Mouse (Mus musculus) G1E-ER4 (cell line): ENCODE data around the gene Med9. TPM values are rescaled to one million over a fixed set of nuclear protein-coding genes. Genes with fewer than 3 reads are reported as not detected.

Experiments used
- GATA1 ChIP-seq: IDR thresholded peaks from one replicate; pipeline ENCODE4 v1.8.0; 2012; ENCODE audit warnings: low read length, inconsistent platforms
- polyA plus RNA-seq: library from polyadenylated mRNA; stranded (reverse); fragments of >175 nt; gene quantifications from 2 replicates; pipeline ENCODE4 v1.2.3, GENCODE M21; 2012

The Med9 gene
- polyA plus RNA-seq, 1 experiment: 98.3 TPM

GRCm38 (mm10) chr11:59965227-59966101 is 17.5 kb downstream of the Med9 start:
- TF ChIP-seq GATA1: no peak

GRCm38 (mm10) chr11:59966102-59966483 is 18.1 kb downstream of the Med9 start:
- TF ChIP-seq GATA1: no peak

- no peak for TF ChIP-seq GATA1
Measured at GRCm38 (mm10) chr11:59967765-59968164, 19.8 kb downstream of the Med9 start.

GRCm38 (mm10) chr11:59970780-59971179 is 22.8 kb downstream of the Med9 start:
- TF ChIP-seq GATA1: no peak

DNA sequence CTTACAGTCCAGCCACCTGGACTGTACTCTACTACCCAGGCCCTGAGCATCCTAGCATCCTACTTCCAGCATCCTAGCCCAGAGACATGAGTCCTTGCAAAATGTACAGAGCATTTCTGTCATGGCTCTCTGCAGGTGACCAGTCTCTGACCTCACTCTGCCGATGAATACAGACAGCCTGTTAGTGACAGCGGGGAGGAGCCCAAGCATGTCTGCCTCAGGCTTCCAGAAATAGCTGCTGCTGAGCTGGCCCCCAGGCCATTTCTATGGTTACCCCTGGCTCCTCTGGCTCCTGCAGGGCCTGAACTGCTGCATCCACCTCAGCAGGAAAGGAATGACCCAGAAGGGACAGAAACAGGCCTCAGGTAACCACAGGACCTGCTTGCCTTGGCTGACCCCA is 23.7 kb downstream of the Med9 start:
- TF ChIP-seq GATA1: no peak

- TF ChIP-seq GATA1: no peak
Measured at GRCm38 (mm10) chr11:59973389-59973788, 25.4 kb downstream of the Med9 start.

- no peak for TF ChIP-seq GATA1
Measured at GRCm38 (mm10) chr11:59975241-59975640, 27.2 kb downstream of the Med9 start.

DNA sequence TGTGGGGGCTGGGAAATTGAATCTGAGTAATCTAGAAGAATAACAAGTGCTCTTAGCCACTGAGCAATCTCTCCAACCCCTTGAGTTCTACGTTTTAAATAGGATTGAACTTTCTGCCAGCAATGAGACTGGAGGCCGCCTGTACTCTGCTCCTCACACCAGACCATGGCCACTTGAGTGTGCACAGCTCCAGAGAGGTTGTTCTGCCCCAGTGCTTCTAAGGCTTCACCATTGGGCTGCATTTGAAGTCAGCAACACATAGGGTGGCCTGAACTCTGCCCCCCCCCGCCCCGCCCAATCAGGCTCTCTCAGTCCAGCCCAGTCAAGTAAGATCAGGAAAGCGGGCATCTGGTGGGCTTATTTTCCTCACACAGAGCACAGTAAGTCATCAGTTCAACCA is 29.8 kb downstream of the Med9 start:
- TF ChIP-seq GATA1: no peak

- TF ChIP-seq GATA1: no peak
Measured at GRCm38 (mm10) chr11:59989406-59989805, 41.4 kb downstream of the Med9 start.

DNA sequence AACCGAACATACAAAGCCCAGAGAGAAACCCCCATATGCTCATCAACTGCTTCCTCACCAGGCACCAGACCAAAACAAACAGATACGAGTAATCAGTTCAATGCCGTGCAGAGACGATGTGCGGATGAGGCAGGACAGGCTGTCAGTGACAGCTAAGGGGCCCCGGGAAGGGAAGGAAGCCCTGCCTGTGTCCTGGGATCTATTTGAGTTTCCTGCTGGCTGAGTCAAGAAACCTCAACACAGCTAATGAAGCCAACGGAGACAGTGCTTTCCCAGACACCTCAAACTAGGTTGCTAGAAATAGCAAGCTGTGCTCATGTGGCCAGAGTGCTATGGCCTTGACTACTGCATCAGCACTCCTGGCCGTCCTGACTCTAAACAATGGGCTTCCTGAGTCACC is 43.4 kb downstream of the Med9 start:
- TF ChIP-seq GATA1: no peak

DNA sequence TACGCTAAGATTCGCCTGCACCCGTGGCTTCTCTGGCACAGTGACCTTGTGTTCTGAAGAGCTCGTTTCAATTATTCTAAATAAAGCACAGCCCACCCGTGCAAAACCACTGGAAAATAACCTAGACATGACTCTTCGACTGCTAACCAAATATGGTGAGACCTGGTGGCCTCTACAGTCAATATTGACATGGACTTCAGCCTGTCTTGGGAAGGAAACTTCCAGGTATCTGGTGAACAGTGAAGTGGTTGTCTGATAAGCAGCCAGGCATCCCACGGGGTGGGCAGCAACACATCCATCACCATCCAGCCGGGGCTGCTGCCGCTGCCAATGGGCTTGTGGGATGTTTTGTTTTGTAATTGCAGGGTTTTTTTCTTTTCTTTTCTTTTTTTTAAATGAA is 46.3 kb downstream of the Med9 start:
- TF ChIP-seq GATA1: no peak

DNA sequence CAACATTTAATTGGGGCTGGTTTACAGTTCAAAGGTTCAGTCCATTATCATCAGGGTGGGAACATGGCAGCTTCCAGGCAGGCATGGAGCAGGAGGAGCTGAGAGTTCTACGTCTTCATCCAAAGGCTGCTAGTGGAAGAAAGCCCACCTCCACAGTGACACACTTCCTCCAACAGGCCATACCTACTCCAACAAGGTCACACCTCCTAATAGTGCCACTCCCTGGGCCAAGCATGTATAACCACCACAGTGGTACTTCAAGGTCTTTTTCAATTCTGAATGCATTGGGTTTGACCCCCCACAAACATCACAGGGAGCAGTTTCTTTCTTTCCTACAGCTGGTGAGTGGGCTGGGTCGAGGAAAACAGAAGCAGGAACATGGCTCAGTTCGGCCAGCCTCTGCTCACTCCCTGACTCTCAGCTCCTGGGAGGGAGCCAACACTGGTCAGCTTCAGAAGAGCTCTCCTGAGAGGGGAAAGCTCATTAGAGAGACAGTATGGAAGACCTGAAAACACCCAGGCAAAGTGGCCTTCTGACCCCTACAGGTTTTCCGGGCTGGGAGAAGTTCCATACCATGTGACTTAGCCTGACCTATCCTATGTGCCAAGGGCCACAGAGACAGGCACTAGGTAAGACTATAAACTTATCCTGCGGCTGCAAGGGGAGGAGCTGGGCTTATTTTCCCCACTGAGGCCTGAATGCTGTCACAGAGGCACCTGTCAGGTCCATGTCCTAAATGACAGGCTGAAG is 53.4 kb downstream of the Med9 start:
- TF ChIP-seq GATA1: no peak

DNA sequence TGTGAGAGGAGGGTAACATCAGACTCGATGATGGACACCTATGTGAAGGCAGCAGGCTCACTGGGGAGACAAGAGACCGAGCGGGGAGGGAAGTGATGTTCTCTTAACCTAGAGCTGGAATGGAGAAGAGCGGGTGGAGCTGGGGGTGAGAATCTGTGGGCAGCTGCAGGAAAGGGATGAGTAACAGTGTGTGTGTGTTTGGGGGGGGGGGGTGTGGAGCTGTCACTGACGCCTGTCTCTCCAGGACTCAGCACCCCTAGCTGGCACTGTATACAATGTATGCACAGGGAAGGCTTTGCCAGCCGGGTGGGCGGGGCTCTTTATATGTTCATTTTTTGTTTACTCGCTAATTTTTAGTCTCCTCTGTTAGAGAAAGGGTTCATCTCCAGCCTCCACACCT is 55.8 kb downstream of the Med9 start:
- TF ChIP-seq GATA1: no peak

DNA sequence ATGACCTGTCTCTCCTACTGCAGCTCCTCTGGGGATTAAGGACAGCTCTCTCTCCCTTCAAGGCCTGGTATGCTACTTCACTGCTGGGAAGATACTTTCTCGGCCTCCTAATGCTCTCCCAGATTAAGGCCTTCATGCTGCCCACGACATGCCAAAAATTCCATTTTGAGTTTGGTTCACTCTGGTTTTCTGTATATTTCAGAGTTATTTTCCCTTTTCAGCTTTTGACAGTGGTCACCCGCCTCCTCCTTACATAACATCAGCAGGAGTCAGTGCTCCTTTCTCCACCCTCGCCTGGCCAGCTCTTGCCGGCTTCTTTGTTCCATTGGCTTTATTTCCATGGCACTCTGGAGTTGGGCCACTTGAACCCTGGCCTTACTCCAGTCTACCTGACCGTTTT is 56.7 kb downstream of the Med9 start:
- no peak for TF ChIP-seq GATA1

GRCm38 (mm10) chr11:60005866-60006265 is 57.9 kb downstream of the Med9 start:
- TF ChIP-seq GATA1: no peak

DNA sequence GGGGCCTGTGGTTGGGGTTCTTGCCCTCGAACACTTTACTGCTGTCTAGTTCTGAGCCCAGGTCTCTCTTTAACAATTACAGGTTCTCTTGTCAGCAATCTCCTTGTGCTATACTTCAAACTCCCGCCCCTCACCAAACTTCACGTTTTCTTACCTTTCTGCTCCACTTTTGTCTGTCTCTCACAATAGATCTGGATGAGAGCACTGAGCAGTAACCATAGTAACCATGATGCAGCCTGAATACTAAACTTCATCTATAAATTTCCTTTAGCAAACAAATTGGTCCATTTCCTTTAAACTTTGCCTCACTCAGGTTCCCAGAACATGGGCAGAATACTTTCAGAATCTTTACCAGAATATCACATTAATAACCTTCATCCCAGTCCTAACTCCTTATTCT is 61.4 kb downstream of the Med9 start:
- TF ChIP-seq GATA1: no peak

DNA sequence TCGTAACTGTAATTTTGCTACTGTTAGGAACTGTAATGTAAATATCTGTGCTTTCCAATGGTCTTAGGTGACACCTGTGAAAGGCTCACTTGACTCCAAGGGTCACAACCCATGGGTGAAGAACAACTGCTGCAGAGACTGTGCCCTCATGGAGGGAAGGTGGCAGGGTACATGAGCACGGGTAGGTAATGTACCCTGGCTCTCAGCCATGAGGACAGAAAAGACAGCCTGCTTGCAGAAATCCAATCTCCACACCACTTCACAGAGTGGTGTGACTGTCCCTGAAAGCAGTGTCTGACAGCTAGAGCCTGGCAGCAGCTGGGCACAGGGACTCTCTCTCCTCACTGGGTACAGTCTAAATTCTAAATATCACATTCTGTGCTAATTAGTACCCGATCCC is 63.5 kb downstream of the Med9 start:
- no peak for TF ChIP-seq GATA1

Other genes starting within 250 kb of the Med9 start
- gene Pld6, start 160.6 kb upstream of the Med9 start, polyA plus RNA-seq: not detected in 2 replicates
- 27.8 and 32.6 TPM in 2 replicates for gene Flcn, start 138.2 kb upstream of the Med9 start, polyA plus RNA-seq
- gene Nt5m, start 108.8 kb upstream of the Med9 start, polyA plus RNA-seq: 13.3 and 13.7 TPM in 2 replicates
- 24.5 and 27.1 TPM in 2 replicates for gene Cops3, start 108.4 kb upstream of the Med9 start, polyA plus RNA-seq
- gene Rasd1, start 16.7 kb downstream of the Med9 start, polyA plus RNA-seq: 0.04 TPM in 1 of 2 replicates, not detected in the other
- gene Pemt, start 98.3 kb downstream of the Med9 start, polyA plus RNA-seq: 1.3 and 10.0 TPM in 2 replicates
- gene Rai1, start 156.8 kb downstream of the Med9 start, polyA plus RNA-seq: 133 and 134 TPM in 2 replicates